Mouse (Mus musculus) C2C12 (cell line): ENCODE data around the gene Izumo2. TPM values are rescaled to one million over a fixed set of nuclear protein-coding genes. Genes with fewer than 3 reads are reported as not detected.

Experiments used
- H3K27me3 ChIP-seq: one replicate; pipeline ENCODE4 v1.6.1; 2011; ENCODE audit not compliant: control insufficient read depth, insufficient read depth, insufficient read length
- H3K36me3 ChIP-seq: one replicate; pipeline ENCODE4 v1.6.1; 2011; ENCODE audit not compliant: control insufficient read depth, insufficient read depth
- H3K4me3 ChIP-seq: one replicate; pipeline ENCODE4 v1.5.1; 2011; ENCODE audit warnings: mild to moderate bottlenecking, control low read depth; ENCODE audit not compliant: poor library complexity, insufficient read depth, severe bottlenecking
- H3K79me2 ChIP-seq: one replicate; pipeline ENCODE4 v1.6.1; 2011; ENCODE audit not compliant: control insufficient read depth, insufficient read depth
- H3K79me3 ChIP-seq: one replicate; pipeline ENCODE4 v1.6.1; 2011; ENCODE audit warnings: low read depth, control low read depth
- H3ac ChIP-seq: one replicate; pipeline ENCODE3; 2011; ENCODE audit warnings: low read depth; ENCODE audit not compliant: control insufficient read depth, insufficient read length
- CEBPB ChIP-seq: IDR thresholded peaks from one replicate; pipeline ENCODE4 v1.6.1; 2011; ENCODE audit warnings: low read depth, mild to moderate bottlenecking, control low read depth, moderate library complexity
- CTCF ChIP-seq: IDR thresholded peaks from one replicate; pipeline ENCODE4 v1.5.1; 2011; ENCODE audit not compliant: control insufficient read depth, insufficient read depth, insufficient read length
- FOSL1 ChIP-seq: IDR thresholded peaks from one replicate; pipeline ENCODE4 v1.8.0; 2011; ENCODE audit warnings: mild to moderate bottlenecking, low read length; ENCODE audit not compliant: poor library complexity, insufficient read depth, severe bottlenecking
- MAX ChIP-seq: IDR thresholded peaks from one replicate; pipeline ENCODE4 v1.6.1; 2011; ENCODE audit warnings: mild to moderate bottlenecking, control low read depth
- MYOD1 ChIP-seq: IDR thresholded peaks from one replicate; pipeline ENCODE4 v1.6.1; 2011; ENCODE audit warnings: low read depth; ENCODE audit not compliant: control insufficient read depth, insufficient read length
- MYOG ChIP-seq: IDR thresholded peaks from one replicate; pipeline ENCODE4 v1.6.1; 2011; ENCODE audit not compliant: control insufficient read depth, insufficient read length; ENCODE audit errors: extremely low read depth
- USF1 ChIP-seq: IDR thresholded peaks from one replicate; pipeline ENCODE4 v1.6.1; 2011; ENCODE audit warnings: low read depth, mild to moderate bottlenecking, control low read depth, moderate library complexity
- polyA plus RNA-seq: library from polyadenylated mRNA; unstranded; fragments of >200 nt; fragmentation: generic; extraction: Trizol; gene quantifications from one replicate; pipeline ENCODE4 v1.2.1, GENCODE M21; 2012; ENCODE audit warnings: missing spikeins

Gene Izumo2
- polyA plus RNA-seq, 1 experiment, result not detected

- Histone ChIP-seq H3K4me3 (no peak overlapping the region), H3K79me3 (no peaks in the 10 kb centered on the region), H3ac (no peak overlapping the region), H3K27me3 (no peaks in the 10 kb centered on the region), H3K36me3 (no peaks in the 10 kb centered on the region), H3K79me2 (no peaks in the 10 kb centered on the region)
- no peak for TF ChIP-seq MAX
- no peak for TF ChIP-seq USF1
- no peak for TF ChIP-seq FOSL1
- no peak for TF ChIP-seq CEBPB
- no peak for TF ChIP-seq MYOG
- no peak for TF ChIP-seq CTCF
- TF ChIP-seq MYOD1, result no peak
Measured at GRCm38 (mm10) chr7:44709881-44710280, 1.3 kb downstream of the Izumo2 start.

GRCm38 (mm10) chr7:44722058-44722457, 13.5 kb downstream of the Izumo2 start:
- TF ChIP-seq CEBPB (no peak), FOSL1 (no peak), MAX (no peak), MYOD1 (no peak), MYOG (no peak), CTCF (no peak), USF1 (no peak)

GRCm38 (mm10) chr7:44724316-44724715, 15.8 kb downstream of the Izumo2 start:
- Histone ChIP-seq H3K36me3 (no peaks in the 10 kb centered on the region), H3K27me3 (peaks cover 26% of the 10 kb centered on the region), H3K4me3 (no peak overlapping the region), H3K79me3 (no peaks in the 10 kb centered on the region), H3ac (no peak overlapping the region), H3K79me2 (no peaks in the 10 kb centered on the region)
- TF ChIP-seq CEBPB (no peak), FOSL1 (no peak), MYOD1 (no peak), MYOG (no peak), USF1 (no peak), CTCF (no peak), MAX (no peak)

More at GRCm38 (mm10) chr7:44722058-44722457, 13.5 kb downstream of the Izumo2 start:
- Histone ChIP-seq H3K36me3 (no peaks in the 10 kb centered on the region), H3K27me3 (peaks cover 10% of the 10 kb centered on the region), H3ac (no peak overlapping the region), H3K79me3 (no peaks in the 10 kb centered on the region), H3K4me3 (no peak overlapping the region), H3K79me2 (no peaks in the 10 kb centered on the region)

GRCm38 (mm10) chr7:44726343-44726742, 17.8 kb downstream of the Izumo2 start:
- Histone ChIP-seq H3K79me2 (no peaks in the 10 kb centered on the region), H3K4me3 (no peak overlapping the region), H3K79me3 (no peaks in the 10 kb centered on the region), H3ac (no peak overlapping the region), H3K27me3 (peaks cover 28% of the 10 kb centered on the region), H3K36me3 (no peaks in the 10 kb centered on the region)
- TF ChIP-seq MYOG (no peak), MAX (no peak), CTCF (no peak), USF1 (no peak), MYOD1 (no peak)

GRCm38 (mm10) chr7:44727151-44727550, 18.6 kb downstream of the Izumo2 start:
- Histone ChIP-seq H3K79me3 (no peaks in the 10 kb centered on the region), H3K79me2 (no peaks in the 10 kb centered on the region), H3K4me3 (no peak overlapping the region), H3K27me3 (peaks cover 28% of the 10 kb centered on the region), H3ac (no peak overlapping the region), H3K36me3 (no peaks in the 10 kb centered on the region)
- TF ChIP-seq FOSL1 (no peak), MYOD1 (no peak), CTCF (no peak), USF1 (no peak)

GRCm38 (mm10) chr7:44728082-44728975, 19.8 kb downstream of the Izumo2 start:
- Histone ChIP-seq H3K4me3 (no peak overlapping the region), H3K79me2 (no peaks in the 10 kb centered on the region), H3K79me3 (no peaks in the 10 kb centered on the region), H3K27me3 (peaks cover 28% of the 10 kb centered on the region), H3ac (no peak overlapping the region), H3K36me3 (no peaks in the 10 kb centered on the region)
- TF ChIP-seq MYOD1, result no peak
- no peak for TF ChIP-seq USF1
- TF ChIP-seq CTCF, result no peak
- TF ChIP-seq CEBPB, result no peak
- no peak for TF ChIP-seq FOSL1
- TF ChIP-seq MYOG, result no peak
- TF ChIP-seq MAX, result no peak
